Comparison of ENCODE assay signal across 15 mouse cellular contexts in the genomic region with DNA sequence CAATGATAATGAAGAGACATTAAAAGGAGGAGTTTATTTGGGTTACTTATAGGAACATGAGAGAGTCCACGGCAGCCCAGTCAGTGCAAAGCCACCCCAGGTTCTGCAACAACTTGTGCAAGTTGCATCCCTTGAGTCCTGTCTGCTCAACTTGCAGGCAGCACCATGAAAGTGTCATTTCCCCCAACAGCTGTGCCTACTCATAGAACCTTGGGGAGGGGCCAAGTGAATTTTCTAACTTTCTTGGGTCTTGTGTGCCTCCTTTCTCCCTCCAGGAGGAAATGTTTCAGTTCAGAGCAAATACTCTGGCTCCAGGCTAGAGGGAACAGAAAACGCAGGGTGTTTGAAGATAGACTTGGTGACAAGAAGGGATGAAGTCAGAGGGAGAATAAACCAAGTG.
DNase-seq lines count a peak whose midpoint lies in the region; ATAC-seq and TF ChIP-seq lines count a peak whose summit lies in the region.
"Had no signal": no experiment of that assay in that cellular context is flagged by ENCODE, and none has a peak within 500 bp of the region (broad histone marks: within the 10 kb centered on the region; RNA-seq: fewer than 3 reads in every experiment).

No protein-coding gene starts in this region.

- no peaks in the 10 kb centered on the region for H3K9me3 ChIP-seq in liver, embryonic 12.5 days (replicated peaks)
- H3K9me3 ChIP-seq in heart, embryonic 13.5 days = no peaks in the 10 kb centered on the region
- H3K9me3 ChIP-seq in kidney, embryonic 14.5 days (ENCODE audit: control insufficient read depth, low read length) = no peaks in the 10 kb centered on the region
- H3K9me3 ChIP-seq: forebrain, embryonic 10.5 days; hindbrain, embryonic 12.5 days had no signal

- no peaks in the 10 kb centered on the region for H3K79me2 ChIP-seq in liver, adult 2 months (ENCODE audit: control insufficient read depth, insufficient read depth, low read length)

- intact Hi-C loops in left cerebral cortex, postnatal 10 days (cut with DNase I) = no loop called here

- DNase-seq in liver, adult 2 months (ENCODE audit: extremely low read depth, low read depth, low spot score) = peak; percentile 11
- peak; percentile 36 for DNase-seq in lung, postnatal 36 days
- DNase-seq in left cerebral cortex, postnatal 10 days (ENCODE audit: extremely low spot score in 1 of 2, low spot score in 2 of 2) = no peak
- DNase-seq in frontal cortex, postnatal 36 days (ENCODE audit: low spot score in 2 of 2) = no peak
- DNase-seq: cerebellum, adult 2 months; gastrocnemius, postnatal 36 days; liver; midbrain, embryonic 14.5 days had no signal

- H3K4me3 ChIP-seq in liver, adult 2 months (ENCODE audit: insufficient read depth, low read depth, low read length) = no peak overlapping the region
- no peak overlapping the region for H3K4me3 ChIP-seq in liver, embryonic 12.5 days
- no peak overlapping the region for H3K4me3 ChIP-seq in heart, embryonic 13.5 days
- H3K4me3 ChIP-seq in kidney, embryonic 14.5 days (ENCODE audit: low read length) = no peak overlapping the region
- H3K4me3 ChIP-seq: forebrain, embryonic 10.5 days; hindbrain, embryonic 12.5 days had no signal

- H3K27ac ChIP-seq in liver, adult 2 months (replicated peaks; ENCODE audit: insufficient read depth, low read depth, low read length) = no peak overlapping the region
- H3K27ac ChIP-seq in liver, embryonic 12.5 days = no peak overlapping the region
- 0 out of 2 replicates have a peak overlapping the region, but pooled peaks have one; percentile 42 for H3K27ac ChIP-seq in heart, embryonic 13.5 days (replicated peaks)
- 0 out of 2 replicates have a peak overlapping the region, but pooled peaks have one; percentile 2 for H3K27ac ChIP-seq in kidney, embryonic 14.5 days (ENCODE audit: low read depth, low read length)
- H3K27ac ChIP-seq: forebrain, embryonic 10.5 days; hindbrain, embryonic 12.5 days had no signal

- H3K27me3 ChIP-seq in liver, adult 2 months (ENCODE audit: control insufficient read depth, insufficient read depth, low read length) = no peaks in the 10 kb centered on the region
- no peaks in the 10 kb centered on the region for H3K27me3 ChIP-seq in liver, embryonic 12.5 days (replicated peaks)
- H3K27me3 ChIP-seq in heart, embryonic 13.5 days (replicated peaks) = peaks cover 13% of the 10 kb centered on the region
- no peaks in the 10 kb centered on the region for H3K27me3 ChIP-seq in kidney, embryonic 14.5 days (ENCODE audit: control insufficient read depth, insufficient read depth, low read length)

- no peak for TF ChIP-seq POLR2A in liver, adult 2 months (IDR thresholded peaks at IDR 0.05; ENCODE audit: extremely low read depth, insufficient read depth, low read length)

- peaks cover 6% of the 10 kb centered on the region for H3K4me1 ChIP-seq in liver, adult 2 months (ENCODE audit: control insufficient read depth, insufficient read depth, low read length)
- no peaks in the 10 kb centered on the region for H3K4me1 ChIP-seq in liver, embryonic 12.5 days
- H3K4me1 ChIP-seq in heart, embryonic 13.5 days = peaks cover 26% of the 10 kb centered on the region
- 0 out of 2 replicates have a peak, but pooled peaks cover 3% of the 10 kb centered on the region for H3K4me1 ChIP-seq in kidney, embryonic 14.5 days (ENCODE audit: control insufficient read depth, insufficient read depth, low read length)
- H3K4me1 ChIP-seq: hindbrain, embryonic 12.5 days had no signal

- 75% methylated on average over 2 of the region's 2 CpGs for WGBS in liver, adult 2 months
- WGBS in liver, embryonic 12.5 days (ENCODE audit: insufficient replicate concordance) = 61% methylated on average over 2 of the region's 2 CpGs
- 64% methylated on average over 2 of the region's 2 CpGs for WGBS in heart, embryonic 13.5 days
- WGBS in kidney, embryonic 14.5 days = 70% methylated on average over 2 of the region's 2 CpGs

- no peak overlapping the region for H3K9ac ChIP-seq in liver, adult 2 months (ENCODE audit: low read depth, low read length)
- no peak overlapping the region for H3K9ac ChIP-seq in liver, embryonic 12.5 days
- H3K9ac ChIP-seq in heart, embryonic 13.5 days = no peak overlapping the region
- H3K9ac ChIP-seq in kidney, embryonic 14.5 days (ENCODE audit: low read depth, low read length) = no peak overlapping the region
- H3K9ac ChIP-seq: hindbrain, embryonic 12.5 days had no signal

- no peak overlapping the region for H3K4me2 ChIP-seq in liver, embryonic 12.5 days
- H3K4me2 ChIP-seq in heart, embryonic 13.5 days = no peak overlapping the region
- no peak overlapping the region for H3K4me2 ChIP-seq in kidney, embryonic 14.5 days (replicated peaks; ENCODE audit: low read depth, low read length)
- H3K4me2 ChIP-seq: hindbrain, embryonic 12.5 days had no signal

- no peak for TF ChIP-seq CTCF in liver, adult 2 months (IDR thresholded peaks at IDR 0.05; ENCODE audit: low read depth, low read length)

- H3K36me3 ChIP-seq in liver, adult 2 months (ENCODE audit: control insufficient read depth, insufficient read depth, low read length) = no peaks in the 10 kb centered on the region
- H3K36me3 ChIP-seq in liver, embryonic 12.5 days = no peaks in the 10 kb centered on the region
- no peaks in the 10 kb centered on the region for H3K36me3 ChIP-seq in heart, embryonic 13.5 days
- no peaks in the 10 kb centered on the region for H3K36me3 ChIP-seq in kidney, embryonic 14.5 days (ENCODE audit: control insufficient read depth, insufficient read depth, low read length)
- H3K36me3 ChIP-seq: forebrain, embryonic 10.5 days; hindbrain, embryonic 12.5 days had no signal

- no peak for ATAC-seq in liver, embryonic 12.5 days
- no peak for ATAC-seq in heart, embryonic 13.5 days (ENCODE audit: extremely low read depth, insufficient number of reproducible peaks, low FRiP score, low TSS enrichment)
- ATAC-seq in kidney, embryonic 14.5 days (ENCODE audit: low FRiP score, low TSS enrichment) = peak; percentile 32; the same call in 1 of the 2 replicates
- ATAC-seq in inflammation-experienced regulatory T-cells, adult 6 months = no peak
- ATAC-seq: intestine, postnatal 0 days had no signal

Comparison
In these comparisons a context has a peak if more than half of its experiments do, and no peak if none do; other contexts are left out.
1. DNase-seq: peak in liver, adult 2 months (single experiment) and lung, postnatal 36 days (single experiment); none in left cerebral cortex, postnatal 10 days (0 of 2) and frontal cortex, postnatal 36 days (0 of 2).
2. H3K27ac ChIP-seq: peak in heart, embryonic 13.5 days (single experiment) and kidney, embryonic 14.5 days (single experiment); none in liver, adult 2 months (single experiment) and liver, embryonic 12.5 days (single experiment).